Mouse (Mus musculus) intestine, postnatal 0 days (tissue): ENCODE measurements around the gene Mindy1. TPM values are rescaled to one million over a fixed set of nuclear protein-coding genes. Genes with fewer than 3 reads are reported as not detected.

Experiments used
- ATAC-seq: fragments of 200-750 bp; cut with Nextera tagmentation; 2 replicates; pipeline ENCODE4 v1.8.0; 2017; ENCODE audit warnings: mild to moderate bottlenecking, moderate TSS enrichment, moderate library complexity
- H3K27ac ChIP-seq: fragments of 300-500 bp; sonication (generic); 2 replicates; pipeline ENCODE4 v1.5.1; 2014; ENCODE audit warnings: mild to moderate bottlenecking, low read depth, low read length, moderate library complexity
- H3K27me3 ChIP-seq: fragments of 300-500 bp; sonication (generic); replicated peaks from 2 replicates; pipeline ENCODE4 v1.6.1; 2014; ENCODE audit warnings: low read length, mixed read lengths; ENCODE audit not compliant: control insufficient read depth, insufficient read depth
- H3K36me3 ChIP-seq: fragments of 300-500 bp; sonication (generic); 2 replicates; pipeline ENCODE4 v1.6.1; 2014; ENCODE audit warnings: mild to moderate bottlenecking, moderate library complexity; ENCODE audit not compliant: control insufficient read depth, insufficient read depth
- H3K4me1 ChIP-seq: fragments of 300-500 bp; sonication (generic); replicated peaks from 2 replicates; pipeline ENCODE4 v1.6.1; 2014; ENCODE audit warnings: antibody characterized with exemption, low read length, mixed read lengths; ENCODE audit not compliant: control insufficient read depth, insufficient read depth
- H3K4me2 ChIP-seq: fragments of 300-500 bp; sonication (generic); replicated peaks from 2 replicates; pipeline ENCODE4 v1.6.1; 2014; ENCODE audit warnings: low read depth, mild to moderate bottlenecking, moderate library complexity
- H3K4me3 ChIP-seq: fragments of 300-500 bp; sonication (generic); 2 replicates; pipeline ENCODE4 v1.5.1; 2014; ENCODE audit warnings: low read depth, low read length
- H3K9ac ChIP-seq: fragments of 300-500 bp; sonication (generic); 2 replicates; pipeline ENCODE4 v1.6.1; 2014; ENCODE audit warnings: mild to moderate bottlenecking, low read depth, low read length
- H3K9me3 ChIP-seq: fragments of 300-500 bp; sonication (generic); 2 replicates; pipeline ENCODE4 v1.6.1; 2016; ENCODE audit warnings: mixed run types; ENCODE audit not compliant: control insufficient read depth
- CTCF ChIP-seq: sonication (generic); IDR thresholded peaks from 2 replicates; pipeline ENCODE4 v1.5.1; 2016; ENCODE audit warnings: low read depth, mild to moderate bottlenecking, control low read depth, antibody characterized with exemption, moderate library complexity
- WGBS: fragments of 180-500 bp; shearing (Covaris S2); extraction: QIAGEN DNeasy Blood & Tissue Kit; methylation state at CpG from one replicate; pipeline ENCODE4 v1.1.7; 2014; 5-methylcytosine and 5-hydroxymethylcytosine counted together
- polyA plus RNA-seq: library from polyadenylated mRNA; unstranded; fragments of >200 nt; fragmentation: Nextera tagmentation; extraction: Ambion mirVana; gene quantifications from 2 replicates; pipeline ENCODE4 v1.2.1, GENCODE M21; 2015

The Mindy1 gene
- polyA plus RNA-seq, 1 experiment from 2014 or later: 36.4 TPM

DNA sequence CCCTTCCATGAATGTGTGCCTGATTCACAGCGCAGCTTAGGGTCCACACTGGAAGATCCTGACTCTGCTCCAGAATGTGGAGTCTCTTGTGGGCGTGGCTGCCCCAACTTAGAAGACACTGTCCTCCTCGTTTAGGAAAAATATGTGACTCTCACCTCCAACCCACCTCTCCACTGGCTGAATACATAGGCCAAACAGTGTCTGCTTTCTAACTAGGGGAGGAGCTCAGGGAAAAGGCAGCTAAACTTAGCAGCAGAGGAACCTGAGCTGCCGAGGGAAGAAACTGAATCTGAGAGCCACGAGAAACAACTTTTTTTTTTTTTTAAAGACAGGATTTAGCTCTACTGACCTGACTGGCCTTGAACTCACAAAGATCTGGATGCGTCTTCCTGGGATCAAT is 6.0 kb upstream of the Mindy1 start:
- 75% methylated on average over 6 of the region's 6 CpGs for WGBS
- Histone ChIP-seq H3K9me3 (no peaks in the 10 kb centered on the region), H3K36me3 (no peaks in the 10 kb centered on the region), H3K9ac (no peak overlapping the region), H3K27me3 (no peaks in the 10 kb centered on the region), H3K4me3 (no peak overlapping the region), H3K4me1 (no peaks in the 10 kb centered on the region), H3K4me2 (no peak overlapping the region), H3K27ac (no peak overlapping the region)
- ATAC-seq: no peak
- TF ChIP-seq CTCF: no peak

DNA sequence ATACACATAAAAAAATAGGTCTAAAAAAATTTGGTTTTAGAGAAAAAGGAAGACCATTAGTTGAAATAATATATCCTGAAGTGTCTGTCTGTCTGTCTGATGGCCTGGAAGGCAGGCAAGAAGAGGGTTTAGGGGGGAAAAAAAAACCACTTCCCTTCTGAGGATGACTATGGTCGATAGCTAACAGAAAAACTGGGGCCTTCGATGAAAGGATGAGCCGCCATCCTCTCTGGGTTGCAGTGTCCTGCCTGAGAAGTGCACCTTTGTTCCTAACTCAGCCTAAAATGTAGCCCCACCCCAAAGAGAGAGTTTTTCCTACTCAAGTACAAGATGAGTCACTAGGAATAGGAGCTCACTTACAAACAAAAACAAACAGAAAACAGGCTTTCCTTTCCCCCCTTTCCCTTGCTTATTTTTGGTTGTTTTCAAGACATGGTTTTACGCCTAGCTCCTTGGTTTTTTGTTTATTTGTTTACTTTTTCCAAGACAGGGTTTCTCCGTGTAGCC is 4.7 kb upstream of the Mindy1 start:
- TF ChIP-seq CTCF: no peak
- Histone ChIP-seq H3K4me2 (no peak overlapping the region), H3K9me3 (no peaks in the 10 kb centered on the region), H3K27me3 (no peaks in the 10 kb centered on the region), H3K36me3 (no peaks in the 10 kb centered on the region), H3K27ac (no peak overlapping the region; the same call in 1 of the 2 replicates), H3K9ac (no peak overlapping the region), H3K4me3 (no peak overlapping the region), H3K4me1 (no peaks in the 10 kb centered on the region)
- ATAC-seq: no peak
- 75% methylated on average over 5 of the region's 5 CpGs for WGBS

DNA sequence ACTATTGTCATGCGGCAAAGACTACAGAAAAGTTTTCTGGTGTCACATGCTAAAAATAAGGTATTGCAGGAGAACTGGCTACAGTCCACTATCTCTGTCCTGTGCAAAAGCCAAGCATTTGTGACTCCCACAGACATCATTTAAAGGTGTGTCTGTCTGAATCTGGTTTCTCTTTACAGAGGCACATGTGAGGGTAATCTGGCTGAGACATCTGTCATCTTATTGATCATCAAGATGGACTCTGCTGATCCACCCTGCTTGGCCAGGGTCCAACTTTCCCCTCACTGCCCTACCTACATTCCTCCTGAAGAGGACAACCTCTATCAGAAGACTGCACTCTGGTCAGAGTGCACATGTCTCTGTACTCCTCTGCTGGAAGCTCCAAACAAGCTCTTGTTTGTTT is 4.0 kb upstream of the Mindy1 start:
- no peak for ATAC-seq
- Histone ChIP-seq H3K4me1 (no peaks in the 10 kb centered on the region), H3K9ac (no peak overlapping the region), H3K4me3 (no peak overlapping the region), H3K27me3 (no peaks in the 10 kb centered on the region), H3K36me3 (no peaks in the 10 kb centered on the region), H3K4me2 (no peak overlapping the region), H3K9me3 (no peaks in the 10 kb centered on the region), H3K27ac (peak overlapping the region; percentile 11; the same call in 1 of the 2 replicates)
- peak; percentile 17; the same call in 1 of the 2 replicates for TF ChIP-seq CTCF
- 61% methylated on average over 1 of the region's 1 CpGs for whole genome bisulfite sequencing

DNA sequence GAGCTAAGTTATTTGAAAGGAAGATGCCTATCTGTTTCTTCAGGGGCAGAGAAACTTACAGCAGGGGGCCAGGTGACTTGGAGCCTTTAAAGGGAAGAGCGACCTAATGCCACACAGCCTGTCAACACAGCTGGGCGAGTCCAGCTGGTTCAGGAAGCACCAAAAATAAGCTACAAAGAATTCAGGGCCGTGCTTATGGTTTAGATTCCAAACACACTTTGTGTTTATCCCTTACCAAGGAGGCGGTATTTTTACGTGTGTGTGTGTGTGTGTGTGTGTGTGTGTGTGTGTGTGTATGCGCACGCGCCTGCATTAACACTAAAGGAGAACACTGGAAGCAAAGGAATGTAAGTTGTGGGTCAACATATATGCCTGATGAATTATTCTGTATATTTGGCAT is 398 bp upstream of the Mindy1 start:
- 6% methylated on average over 8 of the region's 8 CpGs for WGBS
- Histone ChIP-seq H3K9me3 (no peaks in the 10 kb centered on the region), H3K27me3 (no peaks in the 10 kb centered on the region), H3K36me3 (no peaks in the 10 kb centered on the region), H3K4me1 (peaks cover 11% of the 10 kb centered on the region), H3K4me3 (peak overlapping the region; percentile 61), H3K9ac (peak overlapping the region; percentile 72), H3K4me2 (peak overlapping the region; percentile 85), H3K27ac (peak overlapping the region; percentile 46; the same call in 1 of the 2 replicates)
- ATAC-seq: no peak
- no peak for TF ChIP-seq CTCF

DNA sequence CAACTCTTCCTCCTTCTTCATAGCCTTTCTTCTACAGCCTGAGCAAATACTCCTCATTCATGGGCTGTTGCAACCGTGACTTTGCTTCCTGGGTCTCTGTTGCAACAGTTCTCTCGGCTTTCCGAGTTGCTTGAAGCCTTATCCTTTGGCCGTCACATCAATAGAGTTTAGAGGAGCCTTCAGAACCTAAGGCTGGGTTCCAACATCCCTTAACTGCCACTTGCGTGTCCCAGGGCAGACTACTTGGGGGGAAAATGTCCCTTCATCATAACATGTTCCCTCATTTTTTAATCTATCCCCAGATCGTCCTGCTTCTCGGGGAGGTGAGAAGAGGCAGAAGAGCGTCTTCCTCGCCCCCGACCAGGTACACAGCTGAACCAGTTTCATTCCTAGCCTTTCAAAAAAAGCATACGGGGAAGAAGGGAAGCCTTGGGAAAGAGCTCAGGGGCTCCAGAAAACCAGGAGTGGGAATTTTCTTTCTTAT is 1.3 kb downstream of the Mindy1 start:
- Histone ChIP-seq H3K4me2 (peak overlapping the region; percentile 85), H3K27ac (peak overlapping the region; percentile 93), H3K9ac (peak overlapping the region; percentile 83), H3K36me3 (peaks cover 2% of the 10 kb centered on the region; the same call in 1 of the 2 replicates), H3K4me1 (peaks cover 11% of the 10 kb centered on the region), H3K9me3 (no peaks in the 10 kb centered on the region), H3K4me3 (peak overlapping the region; percentile 61), H3K27me3 (no peaks in the 10 kb centered on the region)
- no peak for TF ChIP-seq CTCF
- WGBS: under 1% methylated on average over 11 of the region's 11 CpGs
- peak; percentile 33 for ATAC-seq

DNA sequence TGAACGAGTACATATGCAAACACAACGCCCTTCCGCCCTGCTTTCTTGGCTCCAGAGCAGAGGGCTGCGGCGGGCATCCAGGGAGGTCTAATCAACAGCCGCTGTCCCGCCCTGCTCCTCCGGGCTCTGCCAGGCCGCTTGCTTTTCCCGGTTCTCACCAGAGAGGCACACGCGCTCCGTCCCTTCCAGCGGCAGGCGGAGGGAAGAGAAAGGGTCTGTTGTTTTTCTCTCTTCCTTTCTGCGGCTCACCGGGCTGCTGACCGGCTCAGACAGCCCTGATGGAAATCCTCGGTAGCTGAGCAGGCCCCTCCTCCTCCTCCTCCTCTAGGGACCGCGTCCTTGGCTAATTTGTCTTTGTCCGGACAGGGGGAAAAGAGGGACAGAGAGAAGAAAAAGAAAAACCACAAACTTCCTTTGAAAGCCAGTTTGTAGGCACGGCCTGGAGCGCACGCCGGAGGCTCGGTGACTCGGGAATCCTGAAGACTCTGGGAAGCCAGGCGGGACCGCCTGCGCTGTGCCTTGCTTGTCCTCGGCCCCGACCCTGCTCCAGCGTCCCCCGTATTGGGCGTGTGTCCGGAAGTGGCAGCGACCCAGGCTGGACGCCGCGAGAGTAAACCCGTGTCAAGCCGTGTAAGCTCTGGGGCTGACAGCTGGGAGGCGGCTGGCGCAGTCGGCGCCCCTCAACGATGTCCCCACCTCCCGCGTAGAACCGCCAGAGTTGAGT is 1.9 kb downstream of the Mindy1 start:
- peak; percentile 61 for TF ChIP-seq CTCF
- Histone ChIP-seq H3K9me3 (no peaks in the 10 kb centered on the region), H3K9ac (peak overlapping the region; percentile 83), H3K27ac (peak overlapping the region; percentile 93), H3K27me3 (no peaks in the 10 kb centered on the region), H3K4me1 (peaks cover 11% of the 10 kb centered on the region), H3K36me3 (peaks cover 8% of the 10 kb centered on the region), H3K4me3 (peak overlapping the region; percentile 61), H3K4me2 (peak overlapping the region; percentile 85)
- peak; percentile 76 for ATAC-seq
- WGBS: under 1% methylated on average over 50 of the region's 51 CpGs
